Mouse (Mus musculus): ENCODE measurements around the gene Zfp335. TPM values are rescaled to one million over a fixed set of nuclear protein-coding genes. Genes with fewer than 3 reads are reported as not detected.
A peak's percentile ranks its signal among the peaks of the same experiment; 100 is the strongest.

Gene Zfp335
- polyA plus RNA-seq, 1 experiment = 21.8 TPM

- Histone ChIP-seq H3K9me3 (no peaks in the 10 kb centered on the region), H3K27me3 (replicated peaks) (no peaks in the 10 kb centered on the region), H3K4me1 (peaks cover 31% of the 10 kb centered on the region), H3K36me3 (replicated peaks; ENCODE audit: low read length) (peaks cover 100% of the 10 kb centered on the region), H3K4me3 (replicated peaks) (no peak overlapping the region)
- TF ChIP-seq FLI1 (IDR thresholded peaks at IDR 0.05; ENCODE audit: low read length) = no peak
Observed at GRCm38 (mm10) chr2:164899034-164899433, 12.5 kb downstream of the Zfp335 start.

- peaks cover 100% of the 10 kb centered on the region for H3K36me3 ChIP-seq (replicated peaks; ENCODE audit: low read length)
- H3K4me1 ChIP-seq = peaks cover 41% of the 10 kb centered on the region
- TF ChIP-seq FLI1 (IDR thresholded peaks at IDR 0.05; ENCODE audit: low read length) (no peak), GATA1 (IDR thresholded peaks at IDR 0.05; ENCODE audit: borderline replicate concordance, low read length) (no peak)
- no peaks in the 10 kb centered on the region for H3K9me3 ChIP-seq
- H3K4me3 ChIP-seq (replicated peaks) = no peak overlapping the region
- no peaks in the 10 kb centered on the region for H3K27me3 ChIP-seq (replicated peaks)
Observed at GRCm38 (mm10) chr2:164898008-164898407, 13.5 kb downstream of the Zfp335 start.

- H3K9me3 ChIP-seq = no peaks in the 10 kb centered on the region
- no peaks in the 10 kb centered on the region for H3K27me3 ChIP-seq (replicated peaks)
- TF ChIP-seq GATA1 (IDR thresholded peaks at IDR 0.05; ENCODE audit: borderline replicate concordance, low read length) = no peak
- TF ChIP-seq FLI1 (IDR thresholded peaks at IDR 0.05; ENCODE audit: low read length) = no peak
- no peak overlapping the region for H3K4me3 ChIP-seq (replicated peaks)
- H3K36me3 ChIP-seq (replicated peaks; ENCODE audit: low read length) = peaks cover 100% of the 10 kb centered on the region
- peaks cover 46% of the 10 kb centered on the region for H3K4me1 ChIP-seq
Observed at GRCm38 (mm10) chr2:164895885-164896284, 15.7 kb downstream of the Zfp335 start.

GRCm38 (mm10) chr2:164894644-164895043 is 16.9 kb downstream of the Zfp335 start:
- peak overlapping the region; percentile 24 for H3K4me3 ChIP-seq (replicated peaks)
- TF ChIP-seq GATA1 (IDR thresholded peaks at IDR 0.05; ENCODE audit: borderline replicate concordance, low read length) = no peak
- TF ChIP-seq FLI1 (IDR thresholded peaks at IDR 0.05; ENCODE audit: low read length) = no peak
- peaks cover 51% of the 10 kb centered on the region for H3K4me1 ChIP-seq
- no peaks in the 10 kb centered on the region for H3K9me3 ChIP-seq
- no peaks in the 10 kb centered on the region for H3K27me3 ChIP-seq (replicated peaks)
- H3K36me3 ChIP-seq (replicated peaks; ENCODE audit: low read length) = peaks cover 100% of the 10 kb centered on the region

GRCm38 (mm10) chr2:164894048-164894447 is 17.5 kb downstream of the Zfp335 start:
- H3K27me3 ChIP-seq (replicated peaks) = no peaks in the 10 kb centered on the region
- H3K4me1 ChIP-seq = peaks cover 51% of the 10 kb centered on the region
- no peaks in the 10 kb centered on the region for H3K9me3 ChIP-seq
- H3K36me3 ChIP-seq (replicated peaks; ENCODE audit: low read length) = peaks cover 100% of the 10 kb centered on the region
- no peak overlapping the region for H3K4me3 ChIP-seq (replicated peaks)
- TF ChIP-seq GATA1 (IDR thresholded peaks at IDR 0.05; ENCODE audit: borderline replicate concordance, low read length) (no peak), FLI1 (IDR thresholded peaks at IDR 0.05; ENCODE audit: low read length) (no peak)

GRCm38 (mm10) chr2:164892696-164893216 is 18.8 kb downstream of the Zfp335 start:
- no peak for TF ChIP-seq GATA1 (IDR thresholded peaks at IDR 0.05; ENCODE audit: borderline replicate concordance, low read length)
- Histone ChIP-seq H3K36me3 (replicated peaks; ENCODE audit: low read length) (peaks cover 100% of the 10 kb centered on the region), H3K9me3 (no peaks in the 10 kb centered on the region), H3K4me1 (peaks cover 52% of the 10 kb centered on the region), H3K27me3 (replicated peaks) (no peaks in the 10 kb centered on the region), H3K4me3 (replicated peaks) (no peak overlapping the region)

- Histone ChIP-seq H3K4me1 (peaks cover 52% of the 10 kb centered on the region), H3K27me3 (replicated peaks) (no peaks in the 10 kb centered on the region), H3K4me3 (replicated peaks) (no peak overlapping the region), H3K36me3 (replicated peaks; ENCODE audit: low read length) (peaks cover 100% of the 10 kb centered on the region), H3K9me3 (no peaks in the 10 kb centered on the region)
- TF ChIP-seq FLI1 (IDR thresholded peaks at IDR 0.05; ENCODE audit: low read length) (no peak), GATA1 (IDR thresholded peaks at IDR 0.05; ENCODE audit: borderline replicate concordance, low read length) (no peak)
Observed at GRCm38 (mm10) chr2:164891908-164892695, 19.5 kb downstream of the Zfp335 start.

GRCm38 (mm10) chr2:164891056-164891834 is 20.3 kb downstream of the Zfp335 start:
- TF ChIP-seq GATA1 (IDR thresholded peaks at IDR 0.05; ENCODE audit: borderline replicate concordance, low read length) = no peak
- no peak for TF ChIP-seq FLI1 (IDR thresholded peaks at IDR 0.05; ENCODE audit: low read length)
- Histone ChIP-seq H3K36me3 (replicated peaks; ENCODE audit: low read length) (peaks cover 100% of the 10 kb centered on the region), H3K4me3 (replicated peaks) (no peak overlapping the region), H3K9me3 (no peaks in the 10 kb centered on the region), H3K4me1 (peaks cover 52% of the 10 kb centered on the region), H3K27me3 (replicated peaks) (no peaks in the 10 kb centered on the region)

- Histone ChIP-seq H3K27me3 (replicated peaks) (no peaks in the 10 kb centered on the region), H3K36me3 (replicated peaks; ENCODE audit: low read length) (peaks cover 100% of the 10 kb centered on the region), H3K4me3 (replicated peaks) (no peak overlapping the region), H3K4me1 (peaks cover 49% of the 10 kb centered on the region), H3K9me3 (no peaks in the 10 kb centered on the region)
- TF ChIP-seq GATA1 (IDR thresholded peaks at IDR 0.05; ENCODE audit: borderline replicate concordance, low read length) = no peak
- TF ChIP-seq FLI1 (IDR thresholded peaks at IDR 0.05; ENCODE audit: low read length) = no peak
Observed at GRCm38 (mm10) chr2:164890411-164891049, 21.0 kb downstream of the Zfp335 start.
